Mouse (Mus musculus): ENCODE measurements around the gene Slc2a1.

GRCm38 (mm10) chr4:119173851-119174453 lies 65.4 kb downstream of the Slc2a1 start, which contains the start of gene Zfp691:
- TF ChIP-seq CTCF (IDR thresholded peaks at IDR 0.05; ENCODE audit: borderline replicate concordance, insufficient read depth, low read depth, low read length) (no peak), POLR2A (IDR thresholded peaks at IDR 0.05; ENCODE audit: borderline replicate concordance, insufficient read depth, low read length) (peak; percentile 95)
